Mouse (Mus musculus) neural tube, embryonic 13.5 days (tissue): ENCODE measurements around the gene Gm17720. TPM values are rescaled to one million over a fixed set of nuclear protein-coding genes. Genes with fewer than 3 reads are reported as not detected.

Source experiments
- ATAC-seq: fragments of 200-750 bp; cut with Nextera tagmentation; 2 replicates; pipeline ENCODE4 v1.8.0; 2017; ENCODE audit warnings: low read depth, mild to moderate bottlenecking, moderate TSS enrichment, moderate library complexity
- H3K27ac ChIP-seq: fragments of 300-500 bp; sonication (generic); replicated peaks from 2 replicates; pipeline ENCODE4 v1.5.1; 2015; ENCODE audit warnings: moderate library complexity, mild to moderate bottlenecking, inconsistent platforms
- H3K27me3 ChIP-seq: fragments of 300-500 bp; sonication (generic); 2 replicates; pipeline ENCODE4 v1.6.1; 2015; ENCODE audit warnings: mild to moderate bottlenecking, inconsistent platforms
- H3K36me3 ChIP-seq: fragments of 300-500 bp; sonication (generic); 2 replicates; pipeline ENCODE4 v1.6.1; 2015; ENCODE audit warnings: mild to moderate bottlenecking, inconsistent platforms
- H3K4me1 ChIP-seq: fragments of 300-500 bp; sonication (generic); replicated peaks from 2 replicates; pipeline ENCODE4 v1.6.1; 2015; ENCODE audit warnings: inconsistent platforms
- H3K4me2 ChIP-seq: fragments of 300-500 bp; sonication (generic); 2 replicates; pipeline ENCODE4 v1.6.1; 2015; ENCODE audit warnings: inconsistent platforms, mild to moderate bottlenecking, moderate library complexity
- H3K4me3 ChIP-seq: fragments of 300-500 bp; sonication (generic); 2 replicates; pipeline ENCODE4 v1.5.1; 2015; ENCODE audit warnings: mild to moderate bottlenecking, inconsistent platforms
- H3K9ac ChIP-seq: fragments of 300-500 bp; sonication (generic); 2 replicates; pipeline ENCODE4 v1.6.1; 2015; ENCODE audit warnings: moderate library complexity, mild to moderate bottlenecking, inconsistent platforms
- H3K9me3 ChIP-seq: fragments of 300-500 bp; sonication (generic); 2 replicates; pipeline ENCODE4 v1.6.1; 2016; ENCODE audit warnings: inconsistent platforms
- WGBS: fragments of 180-500 bp; shearing (Covaris S2); methylation state at CpG from one replicate; pipeline ENCODE4 v1.1.7; 2015; 5-methylcytosine and 5-hydroxymethylcytosine counted together
- polyA plus RNA-seq: library from polyadenylated mRNA; unstranded; fragments of >200 nt; fragmentation: Nextera tagmentation; extraction: Ambion mirVana; gene quantifications from 2 replicates; pipeline ENCODE4 v1.2.1, GENCODE M21; 2015

Gene Gm17720
- polyA plus RNA-seq, 1 experiment from 2014 or later = not detected

DNA sequence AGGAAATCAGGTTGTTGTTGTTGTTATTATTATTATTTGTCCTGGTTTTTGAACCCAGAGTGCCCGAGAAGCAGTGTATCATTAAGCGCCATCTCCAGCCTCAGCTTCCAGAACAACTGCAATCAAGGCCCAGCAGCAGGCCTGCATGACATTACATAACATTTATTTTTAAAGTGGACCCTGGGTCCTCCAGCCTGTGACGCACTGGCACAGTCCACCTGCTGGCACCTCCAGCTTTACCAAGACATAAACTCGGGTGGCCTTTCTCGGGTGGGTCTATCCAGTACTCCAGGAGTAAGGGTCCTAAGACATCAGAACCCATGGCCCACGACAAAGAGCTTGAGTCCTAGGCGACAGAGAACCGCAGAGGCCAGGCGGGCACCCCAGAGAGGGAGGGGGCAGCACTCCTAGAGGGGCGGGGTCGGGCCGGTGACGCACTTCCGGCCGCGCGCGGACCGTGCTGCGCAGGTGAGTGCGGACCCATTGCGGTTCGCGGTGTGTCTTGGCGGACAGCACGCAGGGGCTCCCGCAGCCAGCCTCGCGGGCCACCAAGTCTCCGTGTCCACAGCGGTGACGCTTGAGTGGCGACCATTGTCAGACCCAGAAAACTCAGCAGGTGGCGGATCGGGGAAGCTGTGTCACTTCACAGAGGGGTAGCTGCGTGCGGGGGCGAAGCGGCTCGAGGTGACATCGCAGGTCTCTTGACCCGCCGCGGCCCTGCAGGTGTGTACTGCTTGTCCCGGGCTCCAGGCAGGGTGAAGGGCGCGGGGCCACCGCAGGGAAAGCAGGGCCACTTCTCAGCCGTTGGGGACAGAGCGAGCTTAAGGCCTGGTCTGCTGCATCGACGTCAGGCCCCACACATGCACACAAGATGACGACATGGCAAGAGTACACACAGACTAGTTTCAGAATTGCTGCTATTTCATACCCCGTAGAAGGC is 23.0 kb downstream of the Gm17720 start, which contains the start of gene Zfp612:
Zfp612 (plus strand) TSS at position 465 of the 940 bp plus-strand sequence.
- ATAC-seq = peak; percentile 96
- WGBS = 7% methylated on average over 54 of the region's 54 CpGs
- Histone ChIP-seq H3K9ac (peak within 1 kb of the TSS; percentile 81), H3K4me1 (peaks cover 24% of the 10 kb centered on the region), H3K4me3 (peak within 1 kb of the TSS; percentile 64), H3K36me3 (peaks cover 19% of the 10 kb centered on the region), H3K27me3 (no peaks in the 10 kb centered on the region), H3K4me2 (peak within 1 kb of the TSS; percentile 85), H3K27ac (peak within 1 kb of the TSS; percentile 16; the same call in 1 of the 2 replicates), H3K9me3 (no peaks in the 10 kb centered on the region)

DNA sequence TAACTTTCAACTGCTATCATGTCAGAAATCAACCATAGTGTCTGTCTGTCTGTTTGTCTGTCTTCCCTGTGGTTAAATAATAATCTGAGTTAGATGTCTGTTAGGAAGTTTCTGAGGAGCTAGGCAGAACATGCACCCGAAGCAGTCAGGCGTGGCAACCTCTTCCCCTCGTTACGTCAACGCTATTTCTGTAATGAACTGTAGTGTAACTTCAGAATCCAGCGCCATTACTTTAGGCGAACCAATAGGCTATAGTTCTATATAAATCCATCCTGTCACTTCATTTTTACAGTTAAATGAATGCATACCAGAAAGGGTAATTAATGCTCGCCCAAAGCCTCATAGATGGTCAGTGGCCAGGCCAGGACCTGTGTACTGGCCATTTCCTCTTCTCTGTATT is 28.1 kb downstream of the Gm17720 start:
- H3K36me3 ChIP-seq = no peaks in the 10 kb centered on the region

DNA sequence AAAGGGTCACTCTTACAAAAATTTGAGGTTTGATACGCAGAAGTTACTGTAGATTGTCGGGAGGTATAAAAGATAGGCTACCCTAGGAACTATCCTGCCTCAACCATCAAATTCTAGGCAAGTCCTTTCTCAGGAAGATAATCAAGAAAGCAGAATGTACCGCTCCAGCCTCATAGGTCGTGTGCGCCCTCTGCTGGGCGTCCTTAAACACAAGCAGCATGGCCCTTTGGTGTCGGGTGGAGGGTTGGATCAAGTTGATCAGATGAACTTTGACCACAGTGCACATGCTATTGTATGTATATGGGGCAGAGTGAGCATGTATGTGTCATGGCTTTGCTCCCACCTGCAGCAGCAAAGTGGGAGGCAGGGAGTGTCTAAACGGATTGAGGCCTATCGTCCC is 31.0 kb downstream of the Gm17720 start:
- Histone ChIP-seq H3K36me3 (no peaks in the 10 kb centered on the region), H3K27ac (no peak overlapping the region), H3K4me2 (no peak overlapping the region), H3K9me3 (no peaks in the 10 kb centered on the region), H3K9ac (no peak overlapping the region), H3K4me1 (no peaks in the 10 kb centered on the region), H3K27me3 (0 out of 2 replicates have a peak, but pooled peaks cover 2% of the 10 kb centered on the region), H3K4me3 (no peak overlapping the region)
- peak; percentile 32; the same call in 1 of the 2 replicates for ATAC-seq
- WGBS = 16% methylated on average over 9 of the region's 9 CpGs

More for the DNA sequence above, 28.1 kb downstream of the Gm17720 start:
- no peak overlapping the region for H3K4me3 ChIP-seq
- no peak overlapping the region for H3K9ac ChIP-seq
- no peak overlapping the region for H3K27ac ChIP-seq
- ATAC-seq = no peak
- no peaks in the 10 kb centered on the region for H3K9me3 ChIP-seq
- WGBS = 87% methylated on average over 8 of the region's 8 CpGs
- H3K4me1 ChIP-seq = peaks cover 4% of the 10 kb centered on the region; the same call in 1 of the 2 replicates
- H3K4me2 ChIP-seq = no peak overlapping the region
- 0 out of 2 replicates have a peak, but pooled peaks cover 2% of the 10 kb centered on the region for H3K27me3 ChIP-seq

DNA sequence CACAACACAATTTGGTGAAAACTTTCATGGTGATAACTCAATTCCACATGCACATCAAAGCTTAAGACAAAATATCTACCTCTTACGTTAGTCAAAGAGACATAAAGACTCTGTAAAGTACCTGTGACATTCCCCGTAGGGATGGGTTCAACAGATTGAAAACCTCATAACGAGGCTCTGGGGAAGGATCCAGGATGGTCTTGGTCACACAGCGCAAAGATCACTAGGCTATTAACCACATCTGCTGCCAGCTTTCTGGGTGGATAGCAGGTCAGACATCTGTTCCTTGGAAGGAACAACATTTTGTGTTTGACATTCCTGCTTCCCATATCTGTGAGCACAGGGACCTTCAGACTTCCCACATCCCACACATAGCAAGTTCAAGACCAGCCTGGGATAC is 32.8 kb downstream of the Gm17720 start:
- no peak for ATAC-seq
- no peak overlapping the region for H3K4me3 ChIP-seq
- no peaks in the 10 kb centered on the region for H3K4me1 ChIP-seq
- 89% methylated on average over 4 of the region's 4 CpGs for WGBS
- 0 out of 2 replicates have a peak, but pooled peaks cover 2% of the 10 kb centered on the region for H3K27me3 ChIP-seq
- no peak overlapping the region for H3K4me2 ChIP-seq
- no peaks in the 10 kb centered on the region for H3K9me3 ChIP-seq
- H3K27ac ChIP-seq = no peak overlapping the region
- no peaks in the 10 kb centered on the region for H3K36me3 ChIP-seq
- no peak overlapping the region for H3K9ac ChIP-seq

DNA sequence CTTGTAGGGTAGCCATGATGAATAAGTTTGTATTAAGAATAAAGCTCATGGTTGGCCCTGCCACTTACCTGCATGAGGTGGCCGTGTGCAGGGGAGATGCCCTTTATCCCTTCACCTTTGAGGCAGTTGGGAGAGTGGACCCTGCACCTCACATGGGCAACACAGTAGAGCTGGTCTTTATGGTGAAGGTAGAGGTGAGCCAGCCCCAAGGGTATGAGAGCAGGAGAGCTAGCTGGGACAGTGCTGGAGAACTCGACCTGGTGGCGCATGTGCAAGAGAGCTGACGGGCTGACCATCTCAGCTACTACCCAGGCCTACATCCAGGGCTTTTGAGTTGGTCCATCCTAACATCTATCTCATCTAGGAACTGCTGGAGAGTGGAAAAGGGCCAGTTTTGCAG is 36.9 kb downstream of the Gm17720 start:
- ATAC-seq = no peak
- Histone ChIP-seq H3K4me3 (no peak overlapping the region), H3K27me3 (no peaks in the 10 kb centered on the region), H3K9me3 (no peaks in the 10 kb centered on the region), H3K27ac (no peak overlapping the region), H3K9ac (no peak overlapping the region), H3K4me1 (no peaks in the 10 kb centered on the region), H3K4me2 (no peak overlapping the region), H3K36me3 (no peaks in the 10 kb centered on the region)
- 90% methylated on average over 4 of the region's 4 CpGs for WGBS

DNA sequence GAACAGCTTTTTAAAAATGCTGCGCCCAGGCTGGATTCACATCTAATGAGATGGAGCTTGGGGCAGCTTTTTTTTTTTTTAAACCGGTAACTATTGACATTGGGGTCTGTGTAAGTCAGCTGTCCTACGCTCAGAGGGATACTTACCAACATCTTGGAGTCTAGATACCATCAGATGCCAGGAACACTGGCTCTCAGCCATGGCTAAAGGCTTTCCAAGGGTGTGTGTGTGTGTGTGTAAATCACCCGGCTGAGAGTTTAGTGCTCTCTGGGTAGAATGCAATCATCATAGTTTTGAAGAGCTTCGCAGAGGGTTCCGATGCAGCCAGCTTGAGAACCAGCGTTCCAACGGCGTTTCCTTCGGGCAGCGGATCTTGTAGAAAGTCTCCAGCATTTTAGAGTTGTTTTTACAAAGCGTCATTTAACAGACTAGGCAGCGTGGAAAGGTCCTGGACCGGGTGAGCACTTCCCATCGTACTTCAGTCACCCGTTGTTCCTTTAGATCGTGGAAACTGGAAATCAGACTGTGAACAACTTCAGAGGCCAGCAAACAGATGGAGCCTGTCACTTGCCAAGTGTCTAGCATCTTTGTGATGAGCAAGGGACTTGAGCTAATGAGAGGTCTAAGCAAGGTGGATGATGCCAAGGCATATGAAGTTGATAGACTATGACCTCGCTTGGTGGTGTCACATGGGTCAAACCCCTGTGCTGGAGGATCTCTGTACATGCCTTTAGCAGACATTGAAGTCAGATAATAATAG is 37.8 kb downstream of the Gm17720 start:
- WGBS = 93% methylated on average over 18 of the region's 18 CpGs
- no peak overlapping the region for H3K27ac ChIP-seq

DNA sequence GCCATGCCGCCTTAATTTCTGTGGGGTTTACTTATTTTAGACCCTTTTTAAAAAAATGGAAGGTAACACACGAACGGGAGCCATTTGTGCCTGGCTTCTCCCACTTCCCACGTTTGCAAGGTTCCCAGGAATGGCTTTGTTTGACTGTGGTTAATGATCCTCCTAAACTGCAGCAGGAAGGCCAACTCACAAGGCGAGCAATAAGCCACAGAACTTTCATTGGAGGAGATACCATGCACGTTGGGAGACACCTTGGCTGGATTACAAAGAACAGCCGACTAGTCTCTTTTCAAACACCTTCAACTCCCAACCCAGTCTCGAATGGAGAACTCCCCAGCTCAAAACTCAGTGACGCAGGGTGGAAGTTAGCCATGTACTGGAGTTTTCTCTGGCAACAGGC is 38.4 kb downstream of the Gm17720 start:
- no peaks in the 10 kb centered on the region for H3K36me3 ChIP-seq
- no peaks in the 10 kb centered on the region for H3K9me3 ChIP-seq
- no peak for ATAC-seq
- H3K4me3 ChIP-seq = no peak overlapping the region
- no peaks in the 10 kb centered on the region for H3K27me3 ChIP-seq
- no peaks in the 10 kb centered on the region for H3K4me1 ChIP-seq
- no peak overlapping the region for H3K9ac ChIP-seq
- no peak overlapping the region for H3K4me2 ChIP-seq
- H3K27ac ChIP-seq = no peak overlapping the region
- WGBS = 70% methylated on average over 9 of the region's 9 CpGs

More for the DNA sequence above, 37.8 kb downstream of the Gm17720 start:
- H3K4me1 ChIP-seq = no peaks in the 10 kb centered on the region
- no peaks in the 10 kb centered on the region for H3K36me3 ChIP-seq
- no peak overlapping the region for H3K4me3 ChIP-seq
- no peaks in the 10 kb centered on the region for H3K27me3 ChIP-seq
- no peak overlapping the region for H3K9ac ChIP-seq
- no peak overlapping the region for H3K4me2 ChIP-seq
- H3K9me3 ChIP-seq = no peaks in the 10 kb centered on the region
- ATAC-seq = no peak

DNA sequence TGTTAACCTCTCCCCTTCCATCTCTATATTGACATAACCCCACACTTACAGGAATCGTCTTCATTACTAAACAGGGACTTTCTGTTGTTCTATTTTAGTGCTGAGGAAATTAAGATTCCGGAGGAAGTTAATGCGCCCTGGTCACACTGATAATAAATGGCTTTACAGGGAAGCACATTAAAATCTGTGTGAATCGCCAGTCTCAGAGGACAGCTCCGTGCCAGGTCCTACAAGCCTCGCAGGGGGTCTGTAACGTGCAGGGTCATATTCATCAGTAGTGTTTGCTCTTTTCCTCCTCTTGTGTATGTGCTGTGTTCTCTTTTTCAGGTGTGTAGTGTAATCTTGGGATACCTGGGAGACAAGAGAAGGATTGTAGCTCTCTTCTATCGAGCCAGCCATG is 44.3 kb downstream of the Gm17720 start:
- Histone ChIP-seq H3K27me3 (no peaks in the 10 kb centered on the region), H3K4me1 (no peaks in the 10 kb centered on the region), H3K36me3 (no peaks in the 10 kb centered on the region), H3K9me3 (no peaks in the 10 kb centered on the region), H3K27ac (no peak overlapping the region), H3K9ac (no peak overlapping the region), H3K4me3 (no peak overlapping the region), H3K4me2 (no peak overlapping the region)
- 65% methylated on average over 8 of the region's 8 CpGs for WGBS
- ATAC-seq = no peak

DNA sequence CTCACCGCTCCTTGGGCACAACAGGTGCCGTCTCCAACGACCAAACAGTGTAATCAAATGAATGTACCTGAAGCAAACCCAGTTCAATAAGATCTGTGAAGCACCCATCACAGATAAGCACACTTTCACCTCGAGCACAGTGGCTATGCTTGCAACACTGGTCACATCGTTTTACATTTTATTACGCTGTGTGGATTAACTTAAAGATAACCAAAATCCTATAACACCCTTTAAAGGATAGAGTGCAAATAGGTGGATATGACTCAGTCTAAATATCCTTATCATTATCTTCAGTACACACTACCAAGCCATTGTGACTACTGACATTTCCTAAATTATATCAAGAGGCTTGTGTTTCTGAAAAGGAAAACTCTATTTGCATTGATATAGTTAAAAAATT is 51.3 kb downstream of the Gm17720 start:
- no peaks in the 10 kb centered on the region for H3K9me3 ChIP-seq
- ATAC-seq = no peak
- H3K36me3 ChIP-seq = no peaks in the 10 kb centered on the region
- no peaks in the 10 kb centered on the region for H3K4me1 ChIP-seq
- no peaks in the 10 kb centered on the region for H3K27me3 ChIP-seq
- H3K4me2 ChIP-seq = no peak overlapping the region
- H3K4me3 ChIP-seq = no peak overlapping the region
- no peak overlapping the region for H3K27ac ChIP-seq
- WGBS = 81% methylated on average over 6 of the region's 6 CpGs
- no peak overlapping the region for H3K9ac ChIP-seq

DNA sequence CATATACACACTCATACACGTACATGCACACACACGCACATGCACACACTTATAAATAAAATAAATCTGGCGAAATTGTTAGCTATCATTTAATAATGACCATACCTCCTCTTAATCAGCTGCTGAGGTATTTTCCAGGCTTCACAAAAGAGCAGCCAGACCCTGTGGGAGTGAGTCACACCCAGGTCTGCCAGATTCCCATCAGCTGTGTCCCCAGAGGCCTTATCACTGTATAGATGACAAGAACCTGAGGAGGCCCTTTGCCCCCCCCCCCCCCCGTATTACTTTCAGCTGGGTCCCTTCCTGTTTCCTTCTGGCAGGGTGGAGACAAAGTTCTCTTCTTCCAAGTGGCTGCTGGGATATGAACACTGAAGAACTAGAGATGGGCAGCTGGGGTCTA is 62.0 kb downstream of the Gm17720 start:
- Histone ChIP-seq H3K27me3 (no peaks in the 10 kb centered on the region), H3K27ac (no peak overlapping the region), H3K9me3 (no peaks in the 10 kb centered on the region), H3K4me2 (no peak overlapping the region), H3K4me3 (no peak overlapping the region), H3K9ac (no peak overlapping the region), H3K4me1 (no peaks in the 10 kb centered on the region), H3K36me3 (no peaks in the 10 kb centered on the region)
- 84% methylated on average over 4 of the region's 4 CpGs for WGBS
- no peak for ATAC-seq

DNA sequence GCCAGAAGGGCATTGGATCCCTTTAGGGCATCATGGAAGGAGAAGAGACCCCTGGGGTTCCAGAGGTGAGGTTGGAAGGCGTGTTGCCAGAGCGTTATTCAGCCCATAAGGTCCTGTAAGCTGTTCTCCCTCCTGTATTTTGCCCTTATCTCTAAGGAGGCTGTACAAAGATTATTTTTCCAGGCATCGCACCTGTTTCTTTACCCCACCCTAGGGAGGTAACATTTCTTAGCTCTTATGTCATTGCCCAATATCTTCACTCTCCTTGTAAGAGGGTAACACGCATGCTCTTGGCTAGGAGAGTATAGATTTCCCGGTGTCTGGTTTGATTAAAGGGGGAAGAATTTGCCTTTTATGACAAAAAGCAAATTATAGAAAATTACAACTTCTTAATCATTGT is 62.9 kb downstream of the Gm17720 start, which contains the start of gene Chst4:
Chst4 (minus strand) TSS at position 82 of the 400 bp plus-strand sequence.
- ATAC-seq = no peak
- H3K4me1 ChIP-seq = no peaks in the 10 kb centered on the region
- H3K4me2 ChIP-seq = no peak within 1 kb of the TSS
- no peak within 1 kb of the TSS for H3K4me3 ChIP-seq
- no peak within 1 kb of the TSS for H3K27ac ChIP-seq
- WGBS = 81% methylated on average over 5 of the region's 5 CpGs
- no peaks in the 10 kb centered on the region for H3K36me3 ChIP-seq
- H3K9me3 ChIP-seq = no peaks in the 10 kb centered on the region
- no peak within 1 kb of the TSS for H3K9ac ChIP-seq
- H3K27me3 ChIP-seq = no peaks in the 10 kb centered on the region

DNA sequence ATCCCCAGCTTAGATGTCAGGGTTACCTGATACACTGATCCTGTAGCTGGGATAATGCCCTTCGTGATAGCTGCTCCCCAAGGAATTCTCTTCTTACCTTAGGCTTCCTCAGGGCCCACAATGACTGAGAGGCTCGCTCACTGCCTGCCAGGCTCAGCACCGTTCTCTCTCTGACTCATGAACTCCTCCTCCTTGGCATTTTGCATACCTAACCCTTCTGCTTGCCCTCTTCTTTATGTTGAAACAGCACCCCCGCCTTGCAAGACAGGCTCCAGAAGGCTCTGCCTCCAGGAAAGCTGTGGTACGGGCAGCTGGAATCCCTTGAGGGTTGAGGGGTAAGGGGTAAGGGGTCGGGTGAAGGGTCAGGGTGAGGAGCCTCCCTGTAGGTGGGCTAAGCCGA is 63.3 kb downstream of the Gm17720 start:
- Histone ChIP-seq H3K27ac (no peak overlapping the region), H3K9me3 (no peaks in the 10 kb centered on the region)
- 44% methylated on average over 7 of the region's 7 CpGs for WGBS

More for the DNA sequence above, 63.3 kb downstream of the Gm17720 start:
- Histone ChIP-seq H3K9ac (no peak overlapping the region), H3K4me1 (no peaks in the 10 kb centered on the region; the same call in 1 of the 2 replicates), H3K27me3 (no peaks in the 10 kb centered on the region), H3K4me3 (no peak overlapping the region), H3K36me3 (no peaks in the 10 kb centered on the region), H3K4me2 (no peak overlapping the region)
- no peak for ATAC-seq
